8 mouse cellular contexts compared by ENCODE assay signal in genomic region chr10:81135831-81136705, GRCm38 (mm10). TPM values are rescaled to one million over a fixed set of nuclear protein-coding genes. Genes with fewer than 3 reads are reported as not detected.
DNase-seq lines count a peak whose midpoint lies in the region; ATAC-seq and TF ChIP-seq lines count a peak whose summit lies in the region.

No protein-coding gene starts in this region.

- H3K27ac ChIP-seq in forebrain, embryonic 12.5 days, result peak overlapping the region; percentile 97
- peak overlapping the region; percentile 97 for H3K27ac ChIP-seq in heart, embryonic 16.5 days (ENCODE audit: low read length)
- H3K27ac ChIP-seq in lung, embryonic 14.5 days (ENCODE audit: low read depth), result peak overlapping the region; percentile 99
- peak overlapping the region; percentile 84 for H3K27ac ChIP-seq in testis, adult 2 months (ENCODE audit: control insufficient read depth, insufficient read depth, low read depth, low read length)

- H3K4me3 ChIP-seq in E14TG2a.4 (replicated peaks; ENCODE audit: low read length), result peak overlapping the region; percentile 97
- peak overlapping the region; percentile 84 for H3K4me3 ChIP-seq in forebrain, embryonic 12.5 days (replicated peaks)
- H3K4me3 ChIP-seq in heart, embryonic 16.5 days (ENCODE audit: low read length), result peak overlapping the region; percentile 82
- peak overlapping the region; percentile 94 for H3K4me3 ChIP-seq in lung, embryonic 14.5 days (ENCODE audit: low read depth, low read length)
- peak overlapping the region; percentile 79 for H3K4me3 ChIP-seq in testis, adult 2 months (ENCODE audit: control insufficient read depth, low read depth, low read length)

- peaks cover 5% of the 10 kb centered on the region; the same call in 1 of the 2 replicates for H3K27me3 ChIP-seq in E14TG2a.4 (ENCODE audit: insufficient read depth, low read length)
- H3K27me3 ChIP-seq in forebrain, embryonic 12.5 days, result peaks cover 41% of the 10 kb centered on the region
- no peaks in the 10 kb centered on the region; the same call in 1 of the 2 replicates for H3K27me3 ChIP-seq in heart, embryonic 16.5 days (ENCODE audit: control insufficient read depth, insufficient read depth, low read length)
- H3K27me3 ChIP-seq in lung, embryonic 14.5 days (ENCODE audit: insufficient read depth, low read length), result peaks cover 27% of the 10 kb centered on the region
- no peaks in the 10 kb centered on the region for H3K27me3 ChIP-seq in testis, adult 2 months (ENCODE audit: control insufficient read depth, insufficient read depth, low read length)

- H3K9ac ChIP-seq in forebrain, embryonic 12.5 days, result peak overlapping the region; percentile 94
- H3K9ac ChIP-seq in heart, embryonic 16.5 days (ENCODE audit: low read length), result peak overlapping the region; percentile 89
- H3K9ac ChIP-seq in lung, embryonic 14.5 days, result peak overlapping the region; percentile 97

- TF ChIP-seq POLR2A in testis, adult 2 months (IDR thresholded peaks at IDR 0.05; ENCODE audit: control insufficient read depth, low read depth, low read length), result no peak

- WGBS in forebrain, embryonic 12.5 days, result under 1% methylated on average over 85 of the region's 86 CpGs
- WGBS in heart, embryonic 16.5 days, result under 1% methylated on average over 69 of the region's 86 CpGs
- under 1% methylated on average over 86 of the region's 86 CpGs for WGBS in lung, embryonic 14.5 days

- H3K36me3 ChIP-seq in E14TG2a.4 (ENCODE audit: insufficient read depth, low read length), result no peaks in the 10 kb centered on the region
- no peaks in the 10 kb centered on the region for H3K36me3 ChIP-seq in forebrain, embryonic 12.5 days (replicated peaks)
- H3K36me3 ChIP-seq in heart, embryonic 16.5 days (ENCODE audit: control insufficient read depth, insufficient read depth), result no peaks in the 10 kb centered on the region
- H3K36me3 ChIP-seq in lung, embryonic 14.5 days (ENCODE audit: insufficient read depth), result 0 out of 2 replicates have a peak, but pooled peaks cover 3% of the 10 kb centered on the region
- H3K36me3 ChIP-seq in testis, adult 2 months (ENCODE audit: control insufficient read depth, insufficient read depth, low read length), result no peaks in the 10 kb centered on the region

- peak; percentile 11; the same call in 1 of the 2 replicates for ATAC-seq in forebrain, embryonic 12.5 days (ENCODE audit: low FRiP score)
- ATAC-seq in heart, embryonic 16.5 days (replicated peaks; ENCODE audit: extremely low read depth, insufficient read depth, low FRiP score), result peak; percentile 38
- peak; percentile 40 for ATAC-seq in lung, embryonic 14.5 days (ENCODE audit: insufficient read depth)
- peak; percentile 4; the same call in 1 of the 2 replicates for ATAC-seq in neutrophil, adult 5-6 weeks (ENCODE audit: extremely low read depth, insufficient number of reproducible peaks, low FRiP score, poor library complexity, severe bottlenecking)

- DNase-seq in c-Kit-positive CD71-positive TER-119-negative erythroid progenitor cells, embryonic 14.5 days (ENCODE audit: low read depth), result peak; percentile 81
- peak; percentile 83 for DNase-seq in kidney, postnatal 36 days
- DNase-seq in lung, embryonic 14.5 days, result peak; percentile 84

- peak overlapping the region; percentile 100 for H3K4me2 ChIP-seq in forebrain, embryonic 12.5 days
- peak overlapping the region; percentile 87 for H3K4me2 ChIP-seq in heart, embryonic 16.5 days (ENCODE audit: low read depth, low read length)
- H3K4me2 ChIP-seq in lung, embryonic 14.5 days, result peak overlapping the region; percentile 99

- no peak for TF ChIP-seq CTCF in E14TG2a.4 (conservative IDR thresholded peaks at IDR 0.05; ENCODE audit: low read length)
- no peak for TF ChIP-seq CTCF in lung, embryonic 14.5 days (IDR thresholded peaks at IDR 0.05; ENCODE audit: low read depth)
- TF ChIP-seq CTCF in testis, adult 2 months (IDR thresholded peaks at IDR 0.05; ENCODE audit: control insufficient read depth, insufficient read depth, insufficient replicate concordance, low read depth, low read length), result no peak

- no peaks in the 10 kb centered on the region for H3K9me3 ChIP-seq in E14TG2a.4 (ENCODE audit: low read length)
- H3K9me3 ChIP-seq in forebrain, embryonic 12.5 days, result no peaks in the 10 kb centered on the region
- no peaks in the 10 kb centered on the region for H3K9me3 ChIP-seq in heart, embryonic 16.5 days (replicated peaks; ENCODE audit: control insufficient read depth, low read length)
- no peaks in the 10 kb centered on the region for H3K9me3 ChIP-seq in lung, embryonic 14.5 days (ENCODE audit: low read depth, low read length)

- H3K4me1 ChIP-seq in E14TG2a.4 (replicated peaks; ENCODE audit: low read depth, low read length), result peaks cover 58% of the 10 kb centered on the region
- H3K4me1 ChIP-seq in forebrain, embryonic 12.5 days, result peaks cover 47% of the 10 kb centered on the region
- peaks cover 43% of the 10 kb centered on the region for H3K4me1 ChIP-seq in heart, embryonic 16.5 days (ENCODE audit: control insufficient read depth, insufficient read depth, low read length)
- peaks cover 25% of the 10 kb centered on the region for H3K4me1 ChIP-seq in lung, embryonic 14.5 days (ENCODE audit: insufficient read depth)
- H3K4me1 ChIP-seq in testis, adult 2 months (ENCODE audit: control insufficient read depth, insufficient read depth, low read length), result peaks cover 38% of the 10 kb centered on the region

RNA-seq across cellular contexts. Expression of gene Zbtb7a, which starts 1.0 kb away (rescaled TPM):
- 12.4 and 13.5 TPM in 2 replicates for polyA plus RNA-seq in forebrain, embryonic 12.5 days (2016; fragmentation: Nextera tagmentation; extraction: Ambion mirVana)
- polyA plus RNA-seq in heart, embryonic 16.5 days (2015; fragmentation: Nextera tagmentation; extraction: Ambion mirVana), result 25.5 and 30.1 TPM in 2 replicates
- 22.4 and 25.0 TPM in 2 replicates for polyA plus RNA-seq in lung, embryonic 14.5 days (2014; fragmentation: Nextera tagmentation; extraction: Ambion mirVana)
- 28.7 and 31.1 TPM in 2 replicates for total RNA-seq in neutrophil, adult 5-6 weeks (2017)
- polyA plus RNA-seq in testis, adult 2 months (2012; rRNA removed), result 5.6 and 6.0 TPM in 2 replicates

RNA-seq across cellular contexts. Expression of gene Map2k2, which starts 30.4 kb away (rescaled TPM):
- 208 and 210 TPM in 2 replicates for polyA plus RNA-seq in forebrain, embryonic 12.5 days (2016; fragmentation: Nextera tagmentation; extraction: Ambion mirVana)
- 143 and 152 TPM in 2 replicates for polyA plus RNA-seq in heart, embryonic 16.5 days (2015; fragmentation: Nextera tagmentation; extraction: Ambion mirVana)
- 180 and 199 TPM in 2 replicates for polyA plus RNA-seq in lung, embryonic 14.5 days (2014; fragmentation: Nextera tagmentation; extraction: Ambion mirVana)
- 91.5 and 96.6 TPM in 2 replicates for total RNA-seq in neutrophil, adult 5-6 weeks (2017)
- polyA plus RNA-seq in testis, adult 2 months (2012; rRNA removed), result 147 and 192 TPM in 2 replicates

RNA-seq across cellular contexts. Expression of gene Pias4, which starts 31.7 kb away (rescaled TPM):
- 51.6 and 52.9 TPM in 2 replicates for polyA plus RNA-seq in forebrain, embryonic 12.5 days (2016; fragmentation: Nextera tagmentation; extraction: Ambion mirVana)
- polyA plus RNA-seq in heart, embryonic 16.5 days (2015; fragmentation: Nextera tagmentation; extraction: Ambion mirVana), result 34.7 and 37.5 TPM in 2 replicates
- polyA plus RNA-seq in lung, embryonic 14.5 days (2014; fragmentation: Nextera tagmentation; extraction: Ambion mirVana), result 38.7 and 47.9 TPM in 2 replicates
- total RNA-seq in neutrophil, adult 5-6 weeks (2017), result 34.5 and 40.5 TPM in 2 replicates
- 164 and 184 TPM in 2 replicates for polyA plus RNA-seq in testis, adult 2 months (2012; rRNA removed)

RNA-seq across cellular contexts. Expression of gene Creb3l3, which starts 37.4 kb away (rescaled TPM):
- 0.46 and 0.69 TPM in 2 replicates for polyA plus RNA-seq in forebrain, embryonic 12.5 days (2016; fragmentation: Nextera tagmentation; extraction: Ambion mirVana)
- polyA plus RNA-seq in heart, embryonic 16.5 days (2015; fragmentation: Nextera tagmentation; extraction: Ambion mirVana), result 0.70 and 1.00 TPM in 2 replicates
- 0.41 and 0.58 TPM in 2 replicates for polyA plus RNA-seq in lung, embryonic 14.5 days (2014; fragmentation: Nextera tagmentation; extraction: Ambion mirVana)
- total RNA-seq in neutrophil, adult 5-6 weeks (2017), result 0.23 TPM in 1 of 2 replicates, not detected in the other
- 0.40 and 0.70 TPM in 2 replicates for polyA plus RNA-seq in testis, adult 2 months (2012; rRNA removed)

RNA-seq across cellular contexts. Expression of gene Eef2, which starts 40.4 kb away (rescaled TPM):
- polyA plus RNA-seq in forebrain, embryonic 12.5 days (2016; fragmentation: Nextera tagmentation; extraction: Ambion mirVana), result 518 and 540 TPM in 2 replicates
- 435 and 443 TPM in 2 replicates for polyA plus RNA-seq in heart, embryonic 16.5 days (2015; fragmentation: Nextera tagmentation; extraction: Ambion mirVana)
- 481 and 493 TPM in 2 replicates for polyA plus RNA-seq in lung, embryonic 14.5 days (2014; fragmentation: Nextera tagmentation; extraction: Ambion mirVana)
- 1,126 and 1,171 TPM in 2 replicates for total RNA-seq in neutrophil, adult 5-6 weeks (2017)
- 1,507 and 1,673 TPM in 2 replicates for polyA plus RNA-seq in testis, adult 2 months (2012; rRNA removed)

Comparison
In these comparisons a context has a peak if more than half of its experiments do, and no peak if none do; other contexts are left out.
1. Peak in every context shown above with its lines: DNase-seq, ATAC-seq, H3K4me3 ChIP-seq and H3K27ac ChIP-seq.